Mouse (Mus musculus): ENCODE measurements around the gene Ppp2r2d.

The Ppp2r2d gene

GRCm38 (mm10) chr7:138928456-138928855 lies 82.6 kb downstream of the Ppp2r2d start:
- no peak for DNase-seq

Measured in right cerebral cortex, adult 18-20 months (tissue).